Mouse (Mus musculus): Measurements from ENCODE around the gene Zbtb20. TPM values are rescaled to one million over a fixed set of nuclear protein-coding genes. Genes with fewer than 3 reads are reported as not detected.
A peak's percentile ranks its signal among the peaks of the same experiment; 100 is the strongest.

The Zbtb20 gene
- polyA plus RNA-seq, 1 experiment, result 4.0 TPM

- Histone ChIP-seq H3K4me3 (ENCODE audit: insufficient read depth, poor library complexity, severe bottlenecking) (no peak overlapping the region), H3ac (ENCODE audit: control insufficient read depth, insufficient read length, low read depth) (no peak overlapping the region), H3K79me2 (ENCODE audit: control insufficient read depth, insufficient read depth) (no peaks in the 10 kb centered on the region), H3K36me3 (ENCODE audit: control insufficient read depth, insufficient read depth) (no peaks in the 10 kb centered on the region), H3K27me3 (ENCODE audit: control insufficient read depth, insufficient read depth, insufficient read length) (no peaks in the 10 kb centered on the region), H3K79me3 (ENCODE audit: low read depth) (no peaks in the 10 kb centered on the region)
- TF ChIP-seq CEBPB (IDR thresholded peaks at IDR 0.05; ENCODE audit: low read depth), result no peak
- no peak for TF ChIP-seq CTCF (IDR thresholded peaks at IDR 0.05; ENCODE audit: control insufficient read depth, insufficient read depth, insufficient read length)
- peak; percentile 89 for TF ChIP-seq MAX (IDR thresholded peaks at IDR 0.05)
- no peak for TF ChIP-seq MYOG (IDR thresholded peaks at IDR 0.05; ENCODE audit: control insufficient read depth, extremely low read depth, insufficient read length)
- peak; percentile 29 for TF ChIP-seq MYOD1 (IDR thresholded peaks at IDR 0.05; ENCODE audit: control insufficient read depth, insufficient read length, low read depth)
- TF ChIP-seq USF1 (IDR thresholded peaks at IDR 0.05; ENCODE audit: low read depth), result peak; percentile 64
Observed at GRCm38 (mm10) chr16:43346094-43346493, 470.4 kb downstream of the Zbtb20 start.

- TF ChIP-seq CTCF (IDR thresholded peaks at IDR 0.05; ENCODE audit: control insufficient read depth, insufficient read depth, insufficient read length) (no peak), MAX (IDR thresholded peaks at IDR 0.05) (no peak), MYOD1 (IDR thresholded peaks at IDR 0.05; ENCODE audit: control insufficient read depth, insufficient read length, low read depth) (no peak), MYOG (IDR thresholded peaks at IDR 0.05; ENCODE audit: control insufficient read depth, extremely low read depth, insufficient read length) (no peak)
- Histone ChIP-seq H3ac (ENCODE audit: control insufficient read depth, insufficient read length, low read depth) (no peak overlapping the region), H3K4me3 (ENCODE audit: insufficient read depth, poor library complexity, severe bottlenecking) (no peak overlapping the region), H3K79me3 (ENCODE audit: low read depth) (no peaks in the 10 kb centered on the region), H3K79me2 (ENCODE audit: control insufficient read depth, insufficient read depth) (no peaks in the 10 kb centered on the region), H3K27me3 (ENCODE audit: control insufficient read depth, insufficient read depth, insufficient read length) (no peaks in the 10 kb centered on the region), H3K36me3 (ENCODE audit: control insufficient read depth, insufficient read depth) (no peaks in the 10 kb centered on the region)
Observed at GRCm38 (mm10) chr16:43355776-43356645, 480.3 kb downstream of the Zbtb20 start.

GRCm38 (mm10) chr16:43359546-43359945 lies 483.9 kb downstream of the Zbtb20 start:
- no peaks in the 10 kb centered on the region for H3K27me3 ChIP-seq (ENCODE audit: control insufficient read depth, insufficient read depth, insufficient read length)
- peaks cover 15% of the 10 kb centered on the region for H3K79me2 ChIP-seq (ENCODE audit: control insufficient read depth, insufficient read depth)
- no peak overlapping the region for H3ac ChIP-seq (ENCODE audit: control insufficient read depth, insufficient read length, low read depth)
- no peaks in the 10 kb centered on the region for H3K36me3 ChIP-seq (ENCODE audit: control insufficient read depth, insufficient read depth)
- TF ChIP-seq CEBPB (IDR thresholded peaks at IDR 0.05; ENCODE audit: low read depth) (no peak), CTCF (IDR thresholded peaks at IDR 0.05; ENCODE audit: control insufficient read depth, insufficient read depth, insufficient read length) (no peak), MAX (IDR thresholded peaks at IDR 0.05) (no peak), MYOD1 (IDR thresholded peaks at IDR 0.05; ENCODE audit: control insufficient read depth, insufficient read length, low read depth) (no peak), USF1 (IDR thresholded peaks at IDR 0.05; ENCODE audit: low read depth) (no peak), FOSL1 (IDR thresholded peaks at IDR 0.05; ENCODE audit: insufficient read depth, low read length, poor library complexity, severe bottlenecking) (no peak), MYOG (IDR thresholded peaks at IDR 0.05; ENCODE audit: control insufficient read depth, extremely low read depth, insufficient read length) (no peak)
- H3K4me3 ChIP-seq (ENCODE audit: insufficient read depth, poor library complexity, severe bottlenecking), result no peak overlapping the region
- H3K79me3 ChIP-seq (ENCODE audit: low read depth), result peaks cover 10% of the 10 kb centered on the region

GRCm38 (mm10) chr16:43360112-43360511 lies 484.4 kb downstream of the Zbtb20 start:
- Histone ChIP-seq H3ac (ENCODE audit: control insufficient read depth, insufficient read length, low read depth) (no peak overlapping the region), H3K79me3 (ENCODE audit: low read depth) (peaks cover 15% of the 10 kb centered on the region), H3K4me3 (ENCODE audit: insufficient read depth, poor library complexity, severe bottlenecking) (no peak overlapping the region), H3K36me3 (ENCODE audit: control insufficient read depth, insufficient read depth) (no peaks in the 10 kb centered on the region), H3K79me2 (ENCODE audit: control insufficient read depth, insufficient read depth) (peaks cover 21% of the 10 kb centered on the region), H3K27me3 (ENCODE audit: control insufficient read depth, insufficient read depth, insufficient read length) (no peaks in the 10 kb centered on the region)
- no peak for TF ChIP-seq USF1 (IDR thresholded peaks at IDR 0.05; ENCODE audit: low read depth)
- TF ChIP-seq MYOD1 (IDR thresholded peaks at IDR 0.05; ENCODE audit: control insufficient read depth, insufficient read length, low read depth), result no peak
- no peak for TF ChIP-seq CTCF (IDR thresholded peaks at IDR 0.05; ENCODE audit: control insufficient read depth, insufficient read depth, insufficient read length)
- no peak for TF ChIP-seq MYOG (IDR thresholded peaks at IDR 0.05; ENCODE audit: control insufficient read depth, extremely low read depth, insufficient read length)
- TF ChIP-seq MAX (IDR thresholded peaks at IDR 0.05), result no peak
- TF ChIP-seq CEBPB (IDR thresholded peaks at IDR 0.05; ENCODE audit: low read depth), result no peak
- TF ChIP-seq FOSL1 (IDR thresholded peaks at IDR 0.05; ENCODE audit: insufficient read depth, low read length, poor library complexity, severe bottlenecking), result no peak

- Histone ChIP-seq H3K79me3 (ENCODE audit: low read depth) (peaks cover 22% of the 10 kb centered on the region), H3K4me3 (ENCODE audit: insufficient read depth, poor library complexity, severe bottlenecking) (no peak overlapping the region), H3K36me3 (ENCODE audit: control insufficient read depth, insufficient read depth) (no peaks in the 10 kb centered on the region), H3ac (ENCODE audit: control insufficient read depth, insufficient read length, low read depth) (no peak overlapping the region), H3K27me3 (ENCODE audit: control insufficient read depth, insufficient read depth, insufficient read length) (no peaks in the 10 kb centered on the region), H3K79me2 (ENCODE audit: control insufficient read depth, insufficient read depth) (peaks cover 30% of the 10 kb centered on the region)
- TF ChIP-seq CEBPB (IDR thresholded peaks at IDR 0.05; ENCODE audit: low read depth), result no peak
- TF ChIP-seq MYOD1 (IDR thresholded peaks at IDR 0.05; ENCODE audit: control insufficient read depth, insufficient read length, low read depth), result no peak
- no peak for TF ChIP-seq USF1 (IDR thresholded peaks at IDR 0.05; ENCODE audit: low read depth)
- no peak for TF ChIP-seq FOSL1 (IDR thresholded peaks at IDR 0.05; ENCODE audit: insufficient read depth, low read length, poor library complexity, severe bottlenecking)
- no peak for TF ChIP-seq CTCF (IDR thresholded peaks at IDR 0.05; ENCODE audit: control insufficient read depth, insufficient read depth, insufficient read length)
- no peak for TF ChIP-seq MYOG (IDR thresholded peaks at IDR 0.05; ENCODE audit: control insufficient read depth, extremely low read depth, insufficient read length)
- no peak for TF ChIP-seq MAX (IDR thresholded peaks at IDR 0.05)
Observed at GRCm38 (mm10) chr16:43360838-43361480, 485.3 kb downstream of the Zbtb20 start.

Measured in C2C12 (cell line).